Mouse (Mus musculus) lung, postnatal 0 days (tissue): Measurements from ENCODE around the gene Nup62.

Experiments used
- CTCF ChIP-seq: IDR thresholded peaks from 2 replicates; pipeline ENCODE4 v1.5.1; 2016; ENCODE audit warnings: antibody characterized with exemption, mild to moderate bottlenecking
- EP300 ChIP-seq: IDR thresholded peaks from 2 replicates; pipeline ENCODE4 v1.6.1; 2016; ENCODE audit warnings: antibody characterized with exemption, mild to moderate bottlenecking, control low read depth

GRCm38 (mm10) chr7:44812651-44813325 lies 3.1 kb upstream of the Nup62 start:
- TF ChIP-seq CTCF (no peak), EP300 (no peak)
